In genomic region chr9:80169551-80169950, GRCm38 (mm10) we compare ENCODE assay signal across 12 mouse cellular contexts.
"Had no signal": no experiment of that assay in that cellular context is flagged by ENCODE, and none has a peak within 500 bp of the region (broad histone marks: within the 10 kb centered on the region; RNA-seq: fewer than 3 reads in every experiment).

No protein-coding gene starts in this region.

- DNase-seq: kidney, adult 2 months; kidney, postnatal 14 days; lung, adult 2 months; lung, postnatal 4 days; midbrain, embryonic 14.5 days; right cerebral cortex, postnatal 25 days; thymus, postnatal 14 days had no signal

- H3K4me3 ChIP-seq: kidney, embryonic 15.5 days; limb, embryonic 12.5 days; liver, embryonic 15.5 days; midbrain, embryonic 10.5 days; neural tube, embryonic 12.5 days had no signal

- H3K27me3 ChIP-seq: kidney, embryonic 15.5 days; limb, embryonic 12.5 days; neural tube, embryonic 12.5 days had no signal

- H3K36me3 ChIP-seq: kidney, embryonic 15.5 days; limb, embryonic 12.5 days; liver, embryonic 15.5 days; midbrain, embryonic 10.5 days; neural tube, embryonic 12.5 days had no signal
